In the genomic region with DNA sequence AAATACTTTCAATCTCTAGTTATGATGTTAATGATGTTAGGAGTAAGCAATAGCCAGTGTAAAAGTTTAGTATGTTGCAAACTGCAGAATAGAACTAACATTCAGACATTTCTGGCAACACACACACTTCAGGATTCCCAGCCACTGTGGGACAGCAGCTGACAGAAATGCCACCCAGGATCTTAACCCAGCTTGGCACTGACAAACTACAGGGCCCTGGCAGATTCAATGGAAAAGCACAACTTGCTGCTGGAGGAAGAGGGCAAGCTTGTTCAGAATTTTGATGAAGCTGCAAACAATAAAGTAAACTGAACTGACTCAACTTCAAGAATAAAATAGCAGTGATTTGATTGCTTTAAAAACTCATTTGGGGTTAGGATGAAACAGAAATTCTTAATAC, we compare ENCODE assay signal across 25 mouse cellular contexts. TPM values are rescaled to one million over a fixed set of nuclear protein-coding genes. Genes with fewer than 3 reads are reported as not detected.
DNase-seq lines count a peak whose midpoint lies in the region; ATAC-seq and TF ChIP-seq lines count a peak whose summit lies in the region.
"Had no signal": no experiment of that assay in that cellular context is flagged by ENCODE, and none has a peak within 500 bp of the region (broad histone marks: within the 10 kb centered on the region; RNA-seq: fewer than 3 reads in every experiment).

No protein-coding gene starts in this region.

- H3K27ac ChIP-seq in left cerebral cortex, adult 2 months: peak overlapping the region; percentile 9; the same call in 1 of the 2 replicates
- H3K27ac ChIP-seq in intestine, embryonic 16.5 days (ENCODE audit: low read length): no peak overlapping the region
- H3K27ac ChIP-seq: embryonic facial prominence, embryonic 13.5 days; forebrain, embryonic 10.5 days; forebrain, embryonic 15.5 days; heart, embryonic 13.5 days; hindbrain, embryonic 15.5 days; limb, embryonic 12.5 days; liver, embryonic 15.5 days; stomach, embryonic 15.5 days had no signal

- H3K4me3 ChIP-seq in left cerebral cortex, adult 2 months: no peak overlapping the region
- H3K4me3 ChIP-seq in intestine, embryonic 16.5 days (ENCODE audit: low read length): no peak overlapping the region
- H3K4me3 ChIP-seq: embryonic facial prominence, embryonic 13.5 days; forebrain, embryonic 10.5 days; forebrain, embryonic 15.5 days; heart, embryonic 13.5 days; hindbrain, embryonic 15.5 days; limb, embryonic 12.5 days; liver, embryonic 15.5 days; stomach, embryonic 15.5 days had no signal

- H3K4me1 ChIP-seq in intestine, embryonic 16.5 days (ENCODE audit: control insufficient read depth, insufficient read depth, low read length): no peaks in the 10 kb centered on the region
- H3K4me1 ChIP-seq: embryonic facial prominence, embryonic 13.5 days; forebrain, embryonic 10.5 days; forebrain, embryonic 15.5 days; heart, embryonic 13.5 days; hindbrain, embryonic 15.5 days; limb, embryonic 12.5 days; liver, embryonic 15.5 days; stomach, embryonic 15.5 days had no signal

- no peak overlapping the region for H3K4me2 ChIP-seq in intestine, embryonic 16.5 days (ENCODE audit: low read depth, low read length)
- H3K4me2 ChIP-seq: embryonic facial prominence, embryonic 13.5 days; forebrain, embryonic 15.5 days; heart, embryonic 13.5 days; hindbrain, embryonic 15.5 days; limb, embryonic 12.5 days; liver, embryonic 15.5 days; lung, embryonic 14.5 days; stomach, embryonic 15.5 days had no signal

- no peak overlapping the region for H3K9ac ChIP-seq in intestine, embryonic 16.5 days (ENCODE audit: low read depth, low read length)
- H3K9ac ChIP-seq: embryonic facial prominence, embryonic 13.5 days; forebrain, embryonic 15.5 days; heart, embryonic 13.5 days; hindbrain, embryonic 15.5 days; limb, embryonic 12.5 days; liver, embryonic 15.5 days; lung, embryonic 14.5 days; stomach, embryonic 15.5 days had no signal

- H3K36me3 ChIP-seq in intestine, embryonic 16.5 days (ENCODE audit: control insufficient read depth, insufficient read depth, low read length): peaks cover 3% of the 10 kb centered on the region; the same call in 1 of the 2 replicates
- H3K36me3 ChIP-seq: stomach, embryonic 15.5 days had no signal

- no peak for TF ChIP-seq CTCF in left cerebral cortex, adult 2 months (IDR thresholded peaks at IDR 0.05)

- no peaks in the 10 kb centered on the region for H3K27me3 ChIP-seq in intestine, embryonic 16.5 days (replicated peaks; ENCODE audit: control insufficient read depth, insufficient read depth, low read length)
- H3K27me3 ChIP-seq: embryonic facial prominence, embryonic 13.5 days; forebrain, embryonic 15.5 days; heart, embryonic 13.5 days; hindbrain, embryonic 15.5 days; limb, embryonic 12.5 days; liver, embryonic 15.5 days; Patski; stomach, embryonic 15.5 days had no signal

- DNase-seq in cerebellum, adult 9-10 months: peak; percentile 12
- peak; percentile 20 for DNase-seq in gastrocnemius, postnatal 14 days
- DNase-seq in gastrocnemius, postnatal 4 days (ENCODE audit: low spot score in 2 of 2): no peak
- DNase-seq in left cerebral cortex, adult 2 months (ENCODE audit: extremely low spot score in 1 of 2, low spot score in 2 of 2): no peak
- DNase-seq in left cerebral cortex, adult 8-10 months (ENCODE audit: low spot score in 2 of 2): no peak
- peak; percentile 15 for DNase-seq in Muller cell, postnatal 12 days (ENCODE audit: inconsistent ontology term)
- DNase-seq: adrenal gland, postnatal 10 days; heart, postnatal 10 days; kidney, adult 2 months; kidney, postnatal 36 days; lung, embryonic 14.5 days; lung, postnatal 14 days; right cerebral cortex, postnatal 14 days had no signal

- ATAC-seq in cerebellum, adult (ENCODE audit: insufficient number of reproducible peaks, low FRiP score, low TSS enrichment): no peak
- no peak for ATAC-seq in intestine, embryonic 16.5 days
- ATAC-seq: forebrain, embryonic 15.5 days; Patski had no signal

- no peaks in the 10 kb centered on the region for H3K9me3 ChIP-seq in intestine, embryonic 16.5 days (ENCODE audit: control insufficient read depth, low read length)
- H3K9me3 ChIP-seq: forebrain, embryonic 15.5 days; G1E; hindbrain, embryonic 15.5 days; liver, embryonic 15.5 days; stomach, embryonic 15.5 days had no signal

- intact Hi-C loops in gastrocnemius, postnatal 14 days (cut with DNase I; ENCODE audit: low total_unique reads): no loop called here
- intact Hi-C loops in left cerebral cortex, adult 2 months (cut with DNase I): no loop called here

RNA-seq across cellular contexts. Expression of gene Mpp6, which starts 59.7 kb away (rescaled TPM):
- total RNA-seq in gastrocnemius, postnatal 14 days (2021): 100 to 1,000 TPM; 120 to 133 TPM
- total RNA-seq in gastrocnemius, postnatal 4 days (2021): 100 to 1,000 TPM; 126 to 157 TPM
- total RNA-seq in left cerebral cortex, adult 2 months (2021): 10 to 100 TPM; 82.7 to 89.2 TPM
- total RNA-seq in left cerebral cortex, adult 8-10 months (2022): 10 to 100 TPM; 80.6 to 86.2 (median 83.3) TPM
- 34.5 and 40.6 TPM in 2 replicates for polyA plus RNA-seq in intestine, embryonic 16.5 days (2015; fragmentation: Nextera tagmentation; extraction: Ambion mirVana)

Comparison
In these comparisons a context has a peak if more than half of its experiments do, and no peak if none do; other contexts are left out.
1. DNase-seq: peak in cerebellum, adult 9-10 months (single experiment), gastrocnemius, postnatal 14 days (single experiment) and Muller cell, postnatal 12 days (single experiment); none in gastrocnemius, postnatal 4 days (0 of 2), left cerebral cortex, adult 2 months (0 of 2) and left cerebral cortex, adult 8-10 months (0 of 2).